Mouse (Mus musculus) liver, adult 2 months (tissue): ENCODE results near the gene Cyp2d22. TPM values are rescaled to one million over a fixed set of nuclear protein-coding genes. Genes with fewer than 3 reads are reported as not detected.

ENCODE experiments used
- DNase-seq: peaks from one replicate; pipeline ENCODE4 v3.0.0-alpha.2; 2011; ENCODE audit warnings: low read depth, low spot score; ENCODE audit errors: extremely low read depth
- H3K27ac ChIP-seq: fragments of 200-500 bp; replicated peaks from 2 replicates; pipeline ENCODE4 v1.5.1; 2012; ENCODE audit warnings: low read depth, mild to moderate bottlenecking, control low read depth, inconsistent platforms, low read length; ENCODE audit not compliant: insufficient read depth
- H3K27me3 ChIP-seq: fragments of 200-500 bp; 2 replicates; pipeline ENCODE4 v1.6.1; 2012; ENCODE audit warnings: mild to moderate bottlenecking, moderate library complexity, low read length, inconsistent platforms; ENCODE audit not compliant: control insufficient read depth, insufficient read depth
- H3K36me3 ChIP-seq: fragments of 200-500 bp; 2 replicates; pipeline ENCODE4 v1.6.1; 2012; ENCODE audit warnings: low read length, inconsistent platforms; ENCODE audit not compliant: control insufficient read depth, insufficient read depth
- H3K4me1 ChIP-seq: fragments of 200-500 bp; 2 replicates; pipeline ENCODE4 v1.6.1; 2011; ENCODE audit warnings: low read length; ENCODE audit not compliant: control insufficient read depth, insufficient read depth
- H3K4me3 ChIP-seq: fragments of 200-500 bp; 2 replicates; pipeline ENCODE4 v1.5.1; 2011; ENCODE audit warnings: low read depth, mild to moderate bottlenecking, control low read depth, low read length, moderate library complexity; ENCODE audit not compliant: insufficient read depth
- H3K79me2 ChIP-seq: fragments of 200-500 bp; 2 replicates; pipeline ENCODE4 v1.6.1; 2012; ENCODE audit warnings: inconsistent platforms, mild to moderate bottlenecking, low read length, moderate library complexity; ENCODE audit not compliant: control insufficient read depth, insufficient read depth
- H3K9ac ChIP-seq: fragments of 200-500 bp; 2 replicates; pipeline ENCODE4 v1.6.1; 2012; ENCODE audit warnings: low read depth, mild to moderate bottlenecking, control low read depth, inconsistent platforms, low read length
- CTCF ChIP-seq: fragments of 200-500 bp; IDR thresholded peaks from 2 replicates; pipeline ENCODE4 v1.5.1; 2011; ENCODE audit warnings: low read depth, low read length, control low read depth
- POLR2A ChIP-seq: fragments of 200-500 bp; IDR thresholded peaks from 2 replicates; pipeline ENCODE4 v1.6.1; 2011; ENCODE audit warnings: low read length, control low read depth; ENCODE audit not compliant: insufficient read depth; ENCODE audit errors: extremely low read depth
- WGBS: fragments of 180-500 bp; shearing (Covaris S2); methylation state at CpG from one replicate; pipeline ENCODE4 v1.1.7; 2018; 5-methylcytosine and 5-hydroxymethylcytosine counted together
- polyA plus RNA-seq: library from polyadenylated mRNA; depleted of rRNA; stranded (reverse); fragments of >200 nt; gene quantifications from 2 replicates; pipeline ENCODE4 v1.2.3, GENCODE M21; 2012; rRNA removed
- total RNA-seq: library from RNA; depleted of rRNA; stranded (reverse); fragments of >200 nt; gene quantifications from 2 replicates; pipeline ENCODE4 v1.2.3, GENCODE M21; 2014; rRNA removed

Gene Cyp2d22
- total RNA-seq (83.3 and 105 TPM in 2 replicates), polyA plus RNA-seq (316 and 337 TPM in 2 replicates)

DNA sequence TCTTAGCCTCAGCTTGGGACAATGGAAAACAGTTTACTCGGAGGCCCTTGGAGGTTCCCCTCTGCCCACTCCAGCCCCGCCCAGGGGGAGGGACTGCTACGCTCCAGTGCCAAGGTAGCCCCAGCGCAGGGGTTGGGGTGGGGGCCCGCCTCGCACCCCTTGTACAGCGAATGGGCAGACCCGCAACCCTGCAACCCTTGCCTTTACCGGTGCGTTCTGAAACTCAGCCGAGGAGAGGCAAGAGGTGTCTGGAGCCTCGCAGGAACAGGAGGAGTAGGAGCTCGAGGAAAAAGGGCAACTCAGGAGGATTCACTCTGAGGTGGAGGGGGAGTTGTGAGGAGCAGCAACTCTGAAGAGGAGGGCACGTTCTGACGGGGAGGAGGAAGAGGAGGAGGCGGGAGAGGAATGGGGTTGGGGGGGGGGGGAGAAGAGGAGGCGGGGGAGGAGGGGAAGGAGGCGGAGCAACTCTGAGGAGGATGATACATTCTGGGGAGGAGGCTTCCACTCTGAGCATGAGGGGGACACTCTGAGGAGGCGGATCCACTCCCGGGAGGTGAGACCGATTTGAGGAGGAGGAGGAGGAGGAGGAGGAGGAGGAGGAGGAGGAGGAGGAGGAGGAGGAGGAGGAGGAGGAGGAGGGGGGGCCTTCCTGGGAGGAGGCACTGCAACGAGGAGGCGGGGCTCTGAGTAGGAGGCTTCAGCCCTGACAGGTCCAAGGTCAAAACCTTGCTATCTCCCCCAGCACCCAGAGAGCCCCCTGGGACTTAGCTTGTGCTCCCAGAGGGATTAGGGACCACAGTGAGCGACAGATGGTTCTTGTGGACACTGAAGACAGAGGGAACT, at the start of gene Cyp2d22:
Gene Cyp2d22 (minus strand): TSS at position 390 of the 843 bp plus-strand sequence.
- peaks cover 9% of the 10 kb centered on the region for H3K36me3 ChIP-seq
- H3K4me3 ChIP-seq, result peak within 1 kb of the TSS; percentile 92
- H3K27ac ChIP-seq, result peak within 1 kb of the TSS; percentile 100
- DNase-seq, result peak; percentile 91
- H3K4me1 ChIP-seq, result peaks cover 28% of the 10 kb centered on the region
- under 1% methylated on average over 18 of the region's 24 CpGs for WGBS
- TF ChIP-seq CTCF (no peak), POLR2A (peak; percentile 59; the same call in 1 of the 2 replicates)
- H3K79me2 ChIP-seq, result peaks cover 11% of the 10 kb centered on the region; the same call in 1 of the 2 replicates
- no peaks in the 10 kb centered on the region for H3K27me3 ChIP-seq
- peak within 1 kb of the TSS; percentile 99 for H3K9ac ChIP-seq

DNA sequence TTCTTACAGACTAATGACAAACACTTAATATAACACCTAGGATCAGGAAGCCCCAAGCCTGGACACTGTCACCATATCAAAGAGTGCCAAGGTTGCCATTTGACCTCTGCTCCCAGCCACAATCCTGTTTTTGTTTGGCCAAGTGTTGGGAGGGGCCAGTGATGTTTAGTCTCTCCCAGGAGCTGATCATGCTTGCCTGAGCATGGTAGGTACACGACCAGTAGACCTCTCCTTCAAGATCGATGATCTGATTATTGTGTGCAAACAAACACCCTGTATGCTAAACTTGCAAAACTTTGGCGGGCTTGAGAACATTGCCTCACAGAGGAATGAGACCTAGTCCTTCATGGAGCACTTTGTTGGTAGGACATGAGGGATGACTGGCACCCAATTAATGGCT, 43.4 kb upstream of the Cyp2d22 start:
- Histone ChIP-seq H3K4me1 (peaks cover 23% of the 10 kb centered on the region), H3K27ac (peak overlapping the region; percentile 98), H3K36me3 (no peaks in the 10 kb centered on the region), H3K27me3 (no peaks in the 10 kb centered on the region), H3K79me2 (no peaks in the 10 kb centered on the region), H3K9ac (peak overlapping the region; percentile 75), H3K4me3 (no peak overlapping the region)
- 20% methylated on average over 3 of the region's 3 CpGs for WGBS
- TF ChIP-seq CTCF (no peak), POLR2A (no peak)
- peak; percentile 100 for DNase-seq

DNA sequence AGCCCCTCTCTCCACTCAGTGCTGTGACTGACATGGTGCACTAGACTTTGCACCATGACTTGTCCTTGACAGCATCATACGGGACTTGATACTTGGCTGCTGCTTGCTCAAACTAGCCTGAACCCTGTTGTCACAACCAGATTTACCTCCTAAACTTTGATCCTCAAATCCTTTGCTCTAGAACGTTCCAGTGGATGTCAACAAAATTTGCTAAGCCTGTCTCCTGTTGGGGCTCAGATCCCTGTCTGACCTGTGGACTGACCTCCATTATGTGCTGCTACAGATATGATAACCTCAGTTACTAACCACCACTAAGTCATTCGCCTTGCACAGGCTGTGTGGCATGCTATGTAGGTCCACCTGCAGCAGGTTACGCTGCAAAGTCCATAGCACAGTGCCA, 42.9 kb upstream of the Cyp2d22 start:
- TF ChIP-seq POLR2A, result no peak
- no peak for TF ChIP-seq CTCF
- peak; percentile 99 for DNase-seq
- H3K27ac ChIP-seq, result peak overlapping the region; percentile 98
- peaks cover 23% of the 10 kb centered on the region for H3K4me1 ChIP-seq
- H3K4me3 ChIP-seq, result no peak overlapping the region
- no peaks in the 10 kb centered on the region for H3K36me3 ChIP-seq
- no peaks in the 10 kb centered on the region for H3K79me2 ChIP-seq
- no peaks in the 10 kb centered on the region for H3K27me3 ChIP-seq
- WGBS, result 18% methylated on average over 4 of the region's 4 CpGs
- peak overlapping the region; percentile 75 for H3K9ac ChIP-seq

DNA sequence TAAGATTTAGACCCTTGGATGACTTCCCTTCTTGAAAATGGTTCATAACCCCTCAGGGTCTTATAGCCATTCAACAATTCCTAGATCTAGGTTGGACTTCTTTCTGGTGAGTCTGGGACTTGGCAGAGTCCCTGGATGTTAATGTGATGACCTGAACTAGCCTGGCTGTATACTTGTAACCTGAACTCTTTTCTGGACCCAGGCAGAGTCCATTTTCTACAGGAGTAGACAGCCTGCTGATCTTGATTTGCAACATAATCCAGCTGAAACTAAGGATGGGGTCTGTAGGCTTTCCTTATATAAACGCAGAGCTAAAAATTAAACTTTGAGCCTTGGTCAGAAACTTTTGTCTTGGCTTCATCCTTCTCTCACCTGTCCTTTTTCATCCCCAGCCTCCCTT, 38.6 kb upstream of the Cyp2d22 start:
- no peaks in the 10 kb centered on the region for H3K79me2 ChIP-seq
- 79% methylated on average over 1 of the region's 1 CpGs for WGBS
- peak; percentile 87 for DNase-seq
- no peak for TF ChIP-seq POLR2A
- no peak for TF ChIP-seq CTCF
- H3K36me3 ChIP-seq, result no peaks in the 10 kb centered on the region
- no peak overlapping the region for H3K4me3 ChIP-seq
- H3K27ac ChIP-seq, result no peak overlapping the region; the same call in 1 of the 2 replicates
- H3K27me3 ChIP-seq, result no peaks in the 10 kb centered on the region
- H3K9ac ChIP-seq, result no peak overlapping the region
- peaks cover 18% of the 10 kb centered on the region for H3K4me1 ChIP-seq

DNA sequence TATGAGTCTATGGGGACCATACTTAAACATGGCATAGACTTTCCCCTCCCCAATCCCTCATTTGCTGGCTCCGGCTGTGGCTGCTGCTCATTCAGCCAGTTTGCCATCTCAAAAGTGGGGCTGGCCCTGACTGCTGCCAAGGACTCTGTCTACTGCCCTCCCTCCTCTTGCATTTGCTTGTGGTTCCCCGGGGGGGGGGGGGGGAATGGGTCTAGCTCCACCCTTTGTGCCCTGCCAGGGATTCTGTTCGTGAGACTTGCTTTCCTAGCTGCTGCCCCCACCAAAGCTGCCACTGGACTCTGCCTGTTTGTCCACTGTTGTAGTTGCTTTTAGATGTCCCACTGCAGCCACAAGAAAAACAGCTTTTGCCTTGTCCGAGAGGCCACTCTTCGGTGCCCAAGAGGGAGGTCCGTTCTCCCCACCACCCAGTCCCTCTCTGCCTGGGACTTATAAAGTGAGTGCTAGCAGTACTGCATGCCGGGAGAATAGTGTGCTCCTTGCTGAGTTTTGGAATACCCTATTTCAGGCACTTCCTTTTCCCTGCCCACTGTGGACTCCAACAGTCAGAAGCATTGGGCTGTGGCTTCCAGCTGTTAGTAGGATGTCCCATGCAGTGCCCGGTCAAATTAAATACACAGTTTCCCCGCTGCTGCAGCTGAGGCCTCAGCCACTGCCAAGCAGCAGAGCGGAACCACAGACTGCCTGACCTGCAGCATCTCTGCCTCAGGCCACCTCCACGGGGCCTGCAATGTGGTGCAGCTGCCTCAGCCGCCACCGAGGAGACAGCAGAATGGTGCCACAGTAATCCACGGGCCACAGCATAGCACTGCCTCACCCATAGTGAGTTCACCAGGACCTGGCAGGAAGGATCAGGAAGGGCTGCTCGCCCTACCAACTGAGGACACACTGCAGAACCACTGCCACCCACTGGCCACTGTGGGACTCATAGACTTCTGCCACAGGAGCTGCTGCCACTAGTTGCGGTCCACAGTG, 37.0 kb upstream of the Cyp2d22 start:
- no peaks in the 10 kb centered on the region for H3K36me3 ChIP-seq
- 18% methylated on average over 16 of the region's 16 CpGs for WGBS
- H3K9ac ChIP-seq, result peak overlapping the region; percentile 58
- peak; percentile 89 for DNase-seq
- TF ChIP-seq POLR2A, result no peak
- TF ChIP-seq CTCF, result peak; percentile 99
- H3K4me1 ChIP-seq, result peaks cover 11% of the 10 kb centered on the region
- no peaks in the 10 kb centered on the region for H3K79me2 ChIP-seq
- H3K27ac ChIP-seq, result peak overlapping the region; percentile 53
- no peaks in the 10 kb centered on the region for H3K27me3 ChIP-seq
- H3K4me3 ChIP-seq, result peak overlapping the region; percentile 43; the same call in 1 of the 2 replicates
